Mouse (Mus musculus) embryonic stem cell, embryonic (primary cell): ENCODE data around the gene Slc6a15.

Experiments
- CTCF ChIA-PET, 4 experiments: fragments of 300-600 bp in 2 of 4; fragments of 350-600 bp in 2 of 4; sonication (Branson Sonifier 250); formaldehyde crosslinking; loops; one replicate each; lab custom pipeline; 2022; ENCODE audit warnings: inconsistent platforms in 2 of 4; lab: Charles Lee
- POLR2A ChIA-PET, 4 experiments: fragments of 300-600 bp in 2 of 4; fragments of 350-600 bp in 2 of 4; sonication (Branson Sonifier 250); formaldehyde crosslinking; loops; one replicate each; lab custom pipeline; 2022; ENCODE audit warnings: antibody characterized with exemption in 4 of 4, inconsistent platforms in 1 of 4; lab: Charles Lee

The Slc6a15 gene

DNA sequence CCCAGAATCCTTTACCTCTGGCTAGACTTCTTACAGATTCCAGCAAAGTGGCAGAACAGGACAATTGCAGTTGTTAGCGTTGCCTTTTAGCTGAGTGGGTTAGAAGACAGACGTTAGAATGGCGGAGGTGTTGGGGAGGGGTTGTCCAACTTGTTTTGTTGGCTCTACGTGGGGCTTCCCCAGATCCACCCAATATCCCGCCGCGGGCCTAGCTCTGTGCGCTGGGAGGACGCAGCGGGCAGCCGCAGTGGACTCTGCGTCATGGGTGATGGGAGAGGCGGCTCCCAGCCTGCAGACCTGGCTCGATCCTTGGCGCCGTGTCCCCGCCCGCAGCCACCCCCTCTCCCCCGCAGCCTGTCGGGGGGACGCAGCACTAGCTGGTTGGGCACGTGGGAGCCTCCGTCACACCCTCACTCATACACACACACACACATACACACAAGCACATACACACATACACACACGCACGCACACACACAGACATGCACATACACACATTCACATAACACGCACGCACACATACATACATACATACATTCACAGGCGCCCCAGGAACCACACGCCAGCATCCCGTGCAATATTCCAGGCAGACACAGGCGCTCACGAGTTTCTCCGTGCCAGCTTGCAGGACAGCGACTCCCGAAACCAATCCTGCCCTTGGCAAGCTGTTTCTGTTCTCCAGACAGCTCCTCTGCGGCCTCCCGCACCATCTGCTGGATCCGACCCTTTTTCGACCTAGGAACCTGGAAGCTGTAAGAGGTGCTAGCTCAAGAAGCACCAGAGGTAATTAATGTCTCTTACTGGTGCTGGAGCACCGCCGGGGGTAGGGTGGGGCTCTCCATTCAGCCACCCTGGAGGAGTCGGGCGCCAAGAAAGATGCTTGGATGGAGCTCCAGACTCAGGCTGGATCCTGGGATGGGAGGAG lies at the start of gene Slc6a15:
Gene Slc6a15 (plus strand): TSS at position 413 of the 925 bp plus-strand sequence.
- POLR2A ChIA-PET: interaction anchor here in 1 of 4 experiments (0.7 to 1.7 kb wide), 11 partner anchors 12 to 96 kb away, joined by 3 to 9 read pairs (median 3); no protein-coding TSS in a partner anchor

DNA sequence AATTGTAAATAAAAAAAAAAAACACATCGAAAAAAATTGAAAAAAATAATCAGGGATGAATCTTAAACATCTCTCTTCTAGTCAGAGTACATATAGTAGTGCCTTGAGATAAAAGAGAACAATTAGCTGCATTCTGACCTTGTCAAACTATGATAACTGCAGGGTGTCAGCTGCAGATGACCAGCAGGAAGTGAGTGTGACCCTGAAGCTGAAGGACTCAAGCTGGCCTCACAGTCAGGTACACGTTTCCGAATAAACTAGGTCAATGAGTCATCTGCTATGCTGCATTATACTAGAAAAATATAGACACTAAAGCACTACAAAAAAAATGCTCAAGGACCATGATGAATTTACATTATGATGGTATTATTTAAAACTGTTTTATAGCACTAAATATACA lies 45.6 kb upstream of the Slc6a15 start:
- CTCF ChIA-PET: no interaction called here
- POLR2A ChIA-PET: no interaction called here

More for the DNA sequence above, at the start of gene Slc6a15:
- CTCF ChIA-PET: no interaction called here

DNA sequence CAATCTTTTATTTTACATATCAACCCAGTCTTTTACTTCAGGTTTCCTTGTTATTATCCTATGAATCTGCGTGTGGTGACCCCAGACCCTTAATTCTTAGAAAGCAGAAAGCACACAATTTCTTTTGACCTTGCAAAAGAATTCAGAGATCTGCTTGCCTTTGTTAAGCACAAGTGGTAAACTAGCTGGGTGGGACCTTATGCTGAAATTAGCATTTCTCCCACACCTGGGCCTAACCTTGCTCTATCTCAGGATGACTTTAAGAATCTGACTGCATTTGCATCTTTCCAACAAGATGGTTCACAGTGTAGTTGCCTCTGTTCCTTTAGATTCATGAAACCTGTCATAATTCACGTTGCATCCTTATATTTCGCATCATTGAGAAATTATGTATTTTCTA lies 44.2 kb upstream of the Slc6a15 start:
- ChIA-PET CTCF (no interaction called here), POLR2A (no interaction called here)

DNA sequence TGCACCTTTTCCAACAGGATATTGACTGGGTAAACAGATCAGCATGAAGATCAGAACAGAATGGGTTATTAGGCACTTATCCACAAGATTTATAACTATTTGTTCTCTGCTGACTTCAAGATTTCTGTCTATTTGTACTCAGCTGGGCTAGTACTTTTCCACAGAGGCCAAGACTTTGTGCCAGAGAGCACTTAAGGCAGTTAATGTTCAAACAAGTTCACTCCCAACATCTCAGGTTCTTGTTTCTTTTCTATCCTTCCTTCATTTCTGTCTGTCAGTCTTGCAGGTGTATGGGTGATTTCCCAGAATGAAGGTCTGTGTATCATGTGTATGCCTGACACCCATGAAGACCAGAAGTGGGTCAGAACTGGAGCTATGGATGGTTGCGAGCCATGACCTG lies 33.3 kb upstream of the Slc6a15 start:
- POLR2A ChIA-PET: no interaction called here

DNA sequence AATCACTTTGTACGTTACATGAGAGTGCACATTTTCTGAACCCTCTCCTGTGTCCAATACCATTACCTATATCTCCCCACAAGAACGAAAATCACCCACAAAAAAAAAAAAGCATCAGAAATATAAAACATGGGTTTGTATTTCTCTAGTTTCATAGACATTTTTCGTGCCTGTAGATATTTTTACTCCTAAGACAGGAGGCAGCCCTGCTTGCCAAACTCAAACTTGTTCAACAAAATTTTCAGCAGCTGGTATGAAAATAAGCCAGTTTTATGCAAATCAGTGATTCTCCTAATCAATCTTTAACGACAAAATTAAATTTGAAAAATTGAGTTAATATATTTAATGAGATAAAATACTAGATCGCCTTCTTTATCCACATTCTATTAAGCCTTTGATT lies 27.7 kb upstream of the Slc6a15 start:
- ChIA-PET CTCF (no interaction called here), POLR2A (no interaction called here)

More for the DNA sequence above, 33.3 kb upstream of the Slc6a15 start:
- CTCF ChIA-PET: interaction anchor here in 1 of 4 experiments (0.6 kb wide), 1 partner anchor 454 kb away, joined by 5 read pairs; no protein-coding TSS in a partner anchor

DNA sequence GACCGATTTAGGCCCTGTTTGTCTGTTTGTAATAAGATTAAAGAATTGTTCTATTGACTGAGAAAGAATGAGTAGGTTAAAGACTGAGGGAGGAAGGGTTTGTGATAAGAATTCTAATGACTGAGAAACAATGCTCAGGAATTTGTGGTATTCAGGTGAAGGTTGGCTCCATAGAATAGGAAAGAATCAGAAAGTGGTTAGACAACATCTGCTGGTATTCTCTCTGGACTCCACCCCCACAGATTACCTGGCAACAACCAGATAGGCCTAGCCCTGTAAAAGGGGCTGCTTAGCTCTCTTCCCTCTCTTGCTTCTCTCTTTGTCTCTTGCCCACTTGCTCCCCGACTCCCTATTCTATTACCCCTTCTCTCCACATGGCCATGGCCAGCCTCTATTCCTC lies 20.8 kb upstream of the Slc6a15 start:
- CTCF ChIA-PET: no interaction called here
- POLR2A ChIA-PET: interaction anchor here in 1 of 4 experiments (1.0 to 1.5 kb wide), 3 partner anchors 10 to 23 kb away, joined by 3 to 5 read pairs (median 4); partner anchors contain the start of gene Slc6a15

DNA sequence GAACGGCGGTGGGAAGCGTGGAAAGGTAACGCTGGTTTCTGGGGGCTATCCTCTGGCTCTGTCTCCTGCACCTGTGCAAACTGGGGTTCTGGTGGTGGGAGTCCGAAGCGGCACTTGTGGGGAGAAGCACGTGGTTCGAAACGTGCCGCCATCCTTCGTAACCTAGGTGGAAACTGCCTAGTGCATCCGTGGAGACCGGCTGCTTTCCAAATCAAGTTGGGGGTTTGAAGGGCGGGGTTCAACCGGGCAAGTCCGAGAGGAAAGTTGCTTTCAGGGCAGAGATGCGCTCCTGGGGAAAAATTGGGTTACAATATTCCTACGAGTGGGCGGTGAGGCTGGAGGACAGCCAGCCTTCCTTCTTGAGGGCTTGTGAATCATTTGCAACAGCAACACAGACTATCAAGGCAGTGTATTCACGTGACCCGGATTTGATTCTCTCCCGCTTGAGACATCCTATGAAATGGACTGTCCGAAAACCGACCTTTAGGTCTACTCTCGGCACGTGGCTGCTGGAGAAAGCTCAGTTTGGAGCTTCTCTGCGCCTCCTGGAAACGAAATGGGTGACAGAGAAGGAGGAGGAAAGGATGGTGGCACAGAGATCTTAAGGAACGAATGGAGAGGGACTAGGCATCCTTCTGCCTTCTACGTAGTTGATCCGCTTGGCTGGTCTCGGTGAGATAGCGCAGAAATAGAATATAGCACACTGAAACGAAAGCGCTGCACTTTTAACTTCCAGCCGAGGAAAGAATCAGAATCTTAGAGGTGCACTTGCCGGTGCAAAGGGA lies 905 bp downstream of the Slc6a15 start:
- ChIA-PET POLR2A (interaction anchor here in 1 of 4 experiments (0.6 to 1.7 kb wide), 6 partner anchors 13 to 125 kb away, joined by 3 to 9 read pairs (median 4); no protein-coding TSS in a partner anchor), CTCF (no interaction called here)

DNA sequence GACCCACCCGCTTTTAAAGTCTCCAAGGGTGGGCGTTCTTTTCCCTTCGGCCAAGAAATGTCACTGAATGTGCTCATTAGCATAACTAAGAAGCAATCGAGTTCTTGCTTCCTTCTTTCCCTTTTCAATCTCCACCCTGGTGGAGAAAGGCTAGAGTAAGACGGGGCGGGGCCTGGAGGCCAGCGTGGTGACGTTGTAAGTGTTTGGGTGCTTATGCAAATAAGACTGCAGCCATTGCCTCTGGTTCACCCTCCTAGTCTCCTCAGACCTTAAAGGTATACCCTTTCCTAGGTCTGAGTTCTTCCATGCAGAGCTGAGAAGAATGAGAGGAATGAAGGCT lies 1.5 kb downstream of the Slc6a15 start:
- POLR2A ChIA-PET: interaction anchor here in 1 of 4 experiments (0.9 to 1.1 kb wide), 2 partner anchors 22 to 27 kb away, joined by 4 read pairs; no protein-coding TSS in a partner anchor

DNA sequence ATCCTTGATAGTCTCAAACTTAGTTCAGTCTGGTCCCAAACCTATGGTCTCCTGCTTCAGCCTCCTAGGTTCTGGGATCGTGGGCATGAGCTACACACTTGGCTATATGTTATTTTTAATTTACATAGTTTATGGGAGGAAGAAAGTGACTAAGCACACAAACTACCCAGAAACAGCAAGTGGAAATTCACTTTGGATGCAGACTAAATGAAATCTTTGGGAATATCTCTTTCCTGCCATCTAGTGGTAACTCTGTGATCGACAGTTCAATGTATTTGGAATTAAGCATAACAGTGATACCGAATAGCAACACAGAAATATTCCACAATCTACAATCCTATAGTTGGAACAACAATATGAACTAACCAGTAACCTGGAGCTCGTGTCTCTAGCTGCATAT lies 34.6 kb downstream of the Slc6a15 start:
- POLR2A ChIA-PET: no interaction called here
- CTCF ChIA-PET: no interaction called here

More for the DNA sequence above, 1.5 kb downstream of the Slc6a15 start:
- CTCF ChIA-PET: no interaction called here

DNA sequence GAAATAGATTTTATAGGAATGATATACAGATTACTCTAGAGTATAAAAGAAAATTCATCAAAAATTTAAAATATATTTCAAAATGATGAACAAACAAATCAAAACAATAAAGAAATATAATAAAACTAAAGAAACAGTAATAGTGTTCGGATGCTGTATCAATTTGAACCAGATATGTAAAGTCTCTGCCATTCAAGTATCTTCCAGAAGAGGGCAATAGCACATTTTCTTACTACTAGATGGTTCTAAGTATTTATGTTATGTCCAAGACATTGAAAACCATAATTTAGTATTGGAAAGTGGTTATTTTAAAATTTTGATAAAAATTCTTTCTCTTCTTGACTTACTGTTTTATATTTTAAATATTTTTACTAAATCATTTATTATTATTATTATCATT lies 60.1 kb downstream of the Slc6a15 start:
- ChIA-PET POLR2A (no interaction called here), CTCF (interaction anchor here in 1 of 4 experiments (0.7 kb wide), 1 partner anchor 16 kb away, joined by 5 read pairs; no protein-coding TSS in a partner anchor)

DNA sequence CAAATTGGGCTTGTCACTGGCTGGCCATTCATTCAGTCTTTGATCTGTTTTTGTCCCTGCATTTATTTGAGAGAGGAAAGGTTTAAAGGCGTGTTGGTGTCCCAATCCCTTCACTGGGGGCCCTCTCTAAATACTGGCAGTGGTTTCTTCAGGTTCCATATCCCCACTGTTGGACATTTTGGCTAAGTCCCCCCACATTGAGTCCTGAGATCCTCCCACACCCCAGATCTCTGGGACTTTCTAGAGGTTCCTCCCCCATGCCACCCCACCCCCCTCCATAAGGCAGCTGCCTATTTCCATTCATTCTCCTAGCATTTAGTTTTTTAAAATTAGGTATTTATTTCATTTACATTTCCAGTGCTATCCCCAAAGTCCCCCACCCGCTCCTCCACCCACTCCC lies 75.0 kb downstream of the Slc6a15 start:
- POLR2A ChIA-PET: interaction anchor here in 2 of 4 experiments (0.6 to 0.9 kb wide), 2 partner anchors 15 to 624 kb away, joined by 3 read pairs; no protein-coding TSS in a partner anchor
- CTCF ChIA-PET: interaction anchor here (0.6 to 1.2 kb wide), 7 partner anchors 11 to 1280 kb away, joined by 3 to 7 read pairs (median 4); no protein-coding TSS in a partner anchor

DNA sequence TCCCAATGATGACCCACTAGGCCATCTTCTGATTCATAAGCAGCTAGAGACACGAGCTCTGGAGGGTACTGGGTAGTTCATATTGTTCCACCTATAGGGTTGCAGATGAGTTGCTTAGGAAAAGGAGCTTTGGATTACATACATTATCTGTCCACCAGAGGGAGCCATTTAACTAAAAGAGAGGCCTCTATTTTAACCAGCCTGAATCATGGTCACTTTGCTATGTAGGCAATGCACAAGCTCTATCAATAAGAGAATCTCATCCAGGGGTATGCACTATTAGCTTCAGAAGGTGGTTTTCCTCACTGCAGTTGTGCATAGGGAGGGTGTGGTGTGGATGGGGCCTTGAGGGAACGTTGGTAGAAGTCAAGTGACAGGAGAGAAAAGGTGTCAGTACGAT lies 75.5 kb downstream of the Slc6a15 start:
- ChIA-PET POLR2A (interaction anchor here in 2 of 4 experiments (0.6 to 0.9 kb wide), 2 partner anchors 15 to 625 kb away, joined by 3 read pairs; no protein-coding TSS in a partner anchor), CTCF (interaction anchor here (0.5 to 1.2 kb wide), 9 partner anchors 11 to 1780 kb away, joined by 3 to 7 read pairs (median 4); no protein-coding TSS in a partner anchor)

DNA sequence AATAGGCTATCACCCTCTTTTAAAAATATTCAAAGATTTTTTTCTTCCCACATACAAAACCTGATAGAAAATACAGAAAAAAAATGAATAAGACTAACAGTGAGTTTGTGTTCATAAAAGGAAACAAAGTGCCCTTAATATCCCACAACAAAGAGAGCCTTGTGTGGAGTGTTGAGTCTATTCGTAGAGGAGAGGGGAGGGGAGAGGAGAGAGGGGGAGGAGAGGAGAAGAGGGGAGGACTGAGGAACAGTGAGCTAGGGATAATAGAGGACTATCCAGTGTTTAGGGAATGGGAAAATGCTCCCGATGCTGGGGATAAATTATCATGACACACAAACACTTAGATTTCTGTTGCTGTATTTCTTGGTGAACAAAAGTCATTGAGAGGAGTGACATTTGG lies 80.8 kb downstream of the Slc6a15 start:
- ChIA-PET CTCF (no interaction called here), POLR2A (no interaction called here)

DNA sequence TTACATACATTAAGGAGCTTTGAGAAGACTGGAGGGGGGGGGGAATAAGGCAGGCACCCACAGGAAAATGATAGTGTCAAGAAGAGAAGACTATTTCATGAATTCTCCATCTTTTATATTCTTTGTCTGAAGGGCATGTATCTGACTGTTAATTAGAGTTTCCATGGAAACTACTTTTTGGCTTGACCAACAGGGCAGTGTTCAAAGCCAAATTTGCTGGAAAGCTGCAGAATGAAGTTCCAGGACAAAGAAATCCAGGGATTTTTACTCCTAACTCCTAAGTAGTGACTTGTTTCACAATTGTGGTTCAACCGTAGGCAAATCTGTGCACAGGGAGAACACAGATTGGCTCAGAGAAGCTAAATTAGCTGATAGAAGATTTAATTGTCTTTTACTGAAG lies 90.3 kb downstream of the Slc6a15 start:
- POLR2A ChIA-PET: interaction anchor here in 2 of 4 experiments (0.6 to 1.6 kb wide), 2 partner anchors 15 to 256 kb away, joined by 3 read pairs; no protein-coding TSS in a partner anchor
- CTCF ChIA-PET: no interaction called here
